Mouse (Mus musculus) forebrain, embryonic 13.5 days (tissue): Measurements from ENCODE around the gene Nid2. TPM values are rescaled to one million over a fixed set of nuclear protein-coding genes. Genes with fewer than 3 reads are reported as not detected.

Source experiments
- ATAC-seq: fragments of 200-750 bp; cut with Nextera tagmentation; 2 replicates; pipeline ENCODE4 v1.8.0; 2017
- H3K27ac ChIP-seq: fragments of 300-500 bp; sonication (generic); 2 replicates; pipeline ENCODE4 v1.5.1; 2015; ENCODE audit warnings: inconsistent platforms, mild to moderate bottlenecking, moderate library complexity
- H3K27me3 ChIP-seq: fragments of 300-500 bp; sonication (generic); 2 replicates; pipeline ENCODE4 v1.6.1; 2015; ENCODE audit warnings: mild to moderate bottlenecking, inconsistent platforms
- H3K36me3 ChIP-seq: fragments of 300-500 bp; sonication (generic); 2 replicates; pipeline ENCODE4 v1.6.1; 2015; ENCODE audit warnings: mild to moderate bottlenecking, inconsistent platforms; ENCODE audit not compliant: poor library complexity, severe bottlenecking
- H3K4me1 ChIP-seq: fragments of 300-500 bp; sonication (generic); 2 replicates; pipeline ENCODE4 v1.6.1; 2015; ENCODE audit warnings: inconsistent platforms
- H3K4me2 ChIP-seq: fragments of 300-500 bp; sonication (generic); 2 replicates; pipeline ENCODE4 v1.6.1; 2015; ENCODE audit warnings: inconsistent platforms, mild to moderate bottlenecking, moderate library complexity
- H3K4me3 ChIP-seq: fragments of 300-500 bp; sonication (generic); 2 replicates; pipeline ENCODE4 v1.5.1; 2015; ENCODE audit warnings: mild to moderate bottlenecking, inconsistent platforms
- H3K9ac ChIP-seq: fragments of 300-500 bp; sonication (generic); 2 replicates; pipeline ENCODE4 v1.6.1; 2015; ENCODE audit warnings: mild to moderate bottlenecking, inconsistent platforms
- H3K9me3 ChIP-seq: fragments of 300-500 bp; sonication (generic); replicated peaks from 2 replicates; pipeline ENCODE4 v1.6.1; 2016; ENCODE audit warnings: inconsistent platforms
- WGBS: fragments of 180-500 bp; shearing (Covaris S2); methylation state at CpG from one replicate; pipeline ENCODE4 v1.1.7; 2015; 5-methylcytosine and 5-hydroxymethylcytosine counted together
- polyA plus RNA-seq: library from polyadenylated mRNA; unstranded; fragments of >200 nt; fragmentation: Nextera tagmentation; extraction: Ambion mirVana; gene quantifications from 2 replicates; pipeline ENCODE4 v1.2.1, GENCODE M21; 2015

Nid2 gene
- polyA plus RNA-seq, 1 experiment from 2014 or later, result 22.7 TPM

GRCm38 (mm10) chr14:19769441-19770200, 18.6 kb downstream of the Nid2 start:
- WGBS, result 52% methylated on average over 6 of the region's 6 CpGs
- Histone ChIP-seq H3K4me2 (no peak overlapping the region), H3K4me1 (peaks cover 24% of the 10 kb centered on the region), H3K36me3 (0 out of 2 replicates have a peak, but pooled peaks cover 5% of the 10 kb centered on the region), H3K9me3 (no peaks in the 10 kb centered on the region), H3K27ac (no peak overlapping the region), H3K9ac (no peak overlapping the region), H3K27me3 (no peaks in the 10 kb centered on the region), H3K4me3 (no peak overlapping the region)
- no peak for ATAC-seq

- H3K9me3 ChIP-seq, result no peaks in the 10 kb centered on the region
- no peaks in the 10 kb centered on the region for H3K27me3 ChIP-seq
- ATAC-seq, result no peak
- H3K4me3 ChIP-seq, result no peak overlapping the region
- H3K4me2 ChIP-seq, result no peak overlapping the region
- H3K36me3 ChIP-seq, result 0 out of 2 replicates have a peak, but pooled peaks cover 5% of the 10 kb centered on the region
- no peak overlapping the region for H3K27ac ChIP-seq
- peaks cover 17% of the 10 kb centered on the region for H3K4me1 ChIP-seq
- H3K9ac ChIP-seq, result no peak overlapping the region
- WGBS, result 86% methylated on average over 7 of the region's 7 CpGs
These were observed 20.1 kb downstream of the Nid2 start for GRCm38 (mm10) chr14:19771173-19771572.

- Histone ChIP-seq H3K9ac (no peak overlapping the region), H3K4me2 (no peak overlapping the region), H3K9me3 (no peaks in the 10 kb centered on the region), H3K36me3 (no peaks in the 10 kb centered on the region), H3K4me1 (peaks cover 14% of the 10 kb centered on the region), H3K4me3 (no peak overlapping the region), H3K27me3 (no peaks in the 10 kb centered on the region), H3K27ac (no peak overlapping the region)
- ATAC-seq, result no peak
- WGBS, result 87% methylated on average over 13 of the region's 13 CpGs
These were observed 23.1 kb downstream of the Nid2 start for GRCm38 (mm10) chr14:19774036-19774628.

- H3K27me3 ChIP-seq, result no peaks in the 10 kb centered on the region
- ATAC-seq, result no peak
- no peak overlapping the region for H3K4me2 ChIP-seq
- no peaks in the 10 kb centered on the region for H3K9me3 ChIP-seq
- H3K4me3 ChIP-seq, result no peak overlapping the region
- peaks cover 6% of the 10 kb centered on the region; the same call in 1 of the 2 replicates for H3K4me1 ChIP-seq
- 98% methylated on average over 4 of the region's 4 CpGs for WGBS
- no peak overlapping the region for H3K9ac ChIP-seq
- H3K27ac ChIP-seq, result no peak overlapping the region
- 0 out of 2 replicates have a peak, but pooled peaks cover 4% of the 10 kb centered on the region for H3K36me3 ChIP-seq
These were observed 24.4 kb downstream of the Nid2 start for GRCm38 (mm10) chr14:19775491-19775890.

- H3K4me2 ChIP-seq, result no peak overlapping the region
- H3K36me3 ChIP-seq, result 0 out of 2 replicates have a peak, but pooled peaks cover 4% of the 10 kb centered on the region
- H3K9ac ChIP-seq, result no peak overlapping the region
- 95% methylated on average over 5 of the region's 5 CpGs for WGBS
- H3K9me3 ChIP-seq, result no peaks in the 10 kb centered on the region
- no peak overlapping the region for H3K4me3 ChIP-seq
- no peaks in the 10 kb centered on the region for H3K4me1 ChIP-seq
- no peak for ATAC-seq
- H3K27ac ChIP-seq, result no peak overlapping the region
- H3K27me3 ChIP-seq, result no peaks in the 10 kb centered on the region
These were observed 25.1 kb downstream of the Nid2 start for GRCm38 (mm10) chr14:19776179-19776578.

GRCm38 (mm10) chr14:19776890-19777289, 25.8 kb downstream of the Nid2 start:
- Histone ChIP-seq H3K4me3 (no peak overlapping the region), H3K27ac (no peak overlapping the region), H3K9me3 (no peaks in the 10 kb centered on the region), H3K9ac (no peak overlapping the region), H3K4me2 (no peak overlapping the region), H3K27me3 (no peaks in the 10 kb centered on the region), H3K36me3 (0 out of 2 replicates have a peak, but pooled peaks cover 4% of the 10 kb centered on the region), H3K4me1 (no peaks in the 10 kb centered on the region)
- 46% methylated on average over 6 of the region's 6 CpGs for WGBS
- ATAC-seq, result no peak

GRCm38 (mm10) chr14:19777365-19777764, 26.3 kb downstream of the Nid2 start:
- Histone ChIP-seq H3K4me3 (no peak overlapping the region), H3K27me3 (no peaks in the 10 kb centered on the region), H3K9me3 (no peaks in the 10 kb centered on the region), H3K9ac (no peak overlapping the region), H3K4me2 (no peak overlapping the region), H3K36me3 (0 out of 2 replicates have a peak, but pooled peaks cover 4% of the 10 kb centered on the region), H3K4me1 (no peaks in the 10 kb centered on the region), H3K27ac (no peak overlapping the region)
- no peak for ATAC-seq
- WGBS, result 91% methylated on average over 6 of the region's 6 CpGs

GRCm38 (mm10) chr14:19777945-19778344, 26.9 kb downstream of the Nid2 start:
- H3K36me3 ChIP-seq, result 0 out of 2 replicates have a peak, but pooled peaks cover 4% of the 10 kb centered on the region

GRCm38 (mm10) chr14:19785797-19786588, 34.9 kb downstream of the Nid2 start:
- 85% methylated on average over 9 of the region's 9 CpGs for WGBS
- no peak overlapping the region for H3K4me3 ChIP-seq
- no peaks in the 10 kb centered on the region for H3K36me3 ChIP-seq
- H3K4me1 ChIP-seq, result no peaks in the 10 kb centered on the region
- H3K9me3 ChIP-seq, result no peaks in the 10 kb centered on the region
- H3K27ac ChIP-seq, result no peak overlapping the region
- ATAC-seq, result no peak
- H3K27me3 ChIP-seq, result no peaks in the 10 kb centered on the region
- no peak overlapping the region for H3K9ac ChIP-seq
- no peak overlapping the region for H3K4me2 ChIP-seq

More at GRCm38 (mm10) chr14:19777945-19778344, 26.9 kb downstream of the Nid2 start:
- Histone ChIP-seq H3K4me1 (no peaks in the 10 kb centered on the region), H3K4me3 (no peak overlapping the region), H3K4me2 (no peak overlapping the region), H3K27ac (no peak overlapping the region), H3K9me3 (no peaks in the 10 kb centered on the region), H3K9ac (no peak overlapping the region), H3K27me3 (no peaks in the 10 kb centered on the region)
- ATAC-seq, result no peak
- 88% methylated on average over 13 of the region's 13 CpGs for WGBS

GRCm38 (mm10) chr14:19788443-19788842, 37.4 kb downstream of the Nid2 start:
- Histone ChIP-seq H3K4me3 (no peak overlapping the region), H3K4me1 (no peaks in the 10 kb centered on the region), H3K4me2 (no peak overlapping the region), H3K9ac (no peak overlapping the region), H3K36me3 (no peaks in the 10 kb centered on the region), H3K27ac (no peak overlapping the region), H3K9me3 (no peaks in the 10 kb centered on the region), H3K27me3 (no peaks in the 10 kb centered on the region)
- no peak for ATAC-seq
- 92% methylated on average over 1 of the region's 1 CpGs for WGBS

- ATAC-seq, result no peak
- Histone ChIP-seq H3K9ac (no peak overlapping the region), H3K27ac (no peak overlapping the region), H3K4me1 (no peaks in the 10 kb centered on the region), H3K9me3 (no peaks in the 10 kb centered on the region), H3K4me3 (no peak overlapping the region), H3K4me2 (no peak overlapping the region), H3K27me3 (no peaks in the 10 kb centered on the region), H3K36me3 (no peaks in the 10 kb centered on the region)
- WGBS, result 82% methylated on average over 4 of the region's 4 CpGs
These were observed 43.8 kb downstream of the Nid2 start for GRCm38 (mm10) chr14:19794881-19795280.
